Mouse (Mus musculus) MEL (cell line): ENCODE results near the gene Tmem114.

Experiments used
- CTCF ChIP-seq, 3 experiments: IDR thresholded peaks in 2 of 3; conservative IDR thresholded peaks in 1 of 3; 2 replicates each; pipeline ENCODE4 v1.5.1; 2011 to 2012; ENCODE audit warnings: low read length in 3 of 3, low read depth in 2 of 3, mild to moderate bottlenecking in 2 of 3, improper control_type of control experiment in 1 of 3, inconsistent platforms in 1 of 3, mixed read lengths in 1 of 3, moderate library complexity in 1 of 3; ENCODE audit not compliant: control insufficient read depth in 1 of 3, insufficient read depth in 1 of 3, poor library complexity in 1 of 3, severe bottlenecking in 1 of 3
- E2F4 ChIP-seq: IDR thresholded peaks from 2 replicates; pipeline ENCODE4 v1.6.1; 2011; ENCODE audit warnings: low read depth, low read length, improper control_type of control experiment, borderline replicate concordance
- GABPA ChIP-seq: IDR thresholded peaks from 2 replicates; pipeline ENCODE4 v1.6.1; 2012; ENCODE audit warnings: low read depth, mild to moderate bottlenecking, inconsistent platforms, low read length, improper control_type of control experiment, moderate library complexity
- JUND ChIP-seq: IDR thresholded peaks from 2 replicates; pipeline ENCODE4 v1.6.1; 2011; ENCODE audit warnings: low read depth, mild to moderate bottlenecking, improper control_type of control experiment, low read length
- MAFK ChIP-seq: IDR thresholded peaks from 2 replicates; pipeline ENCODE4 v1.6.1; 2011; ENCODE audit warnings: low read depth, mild to moderate bottlenecking, low read length, improper control_type of control experiment, borderline replicate concordance
- RCOR1 ChIP-seq: IDR thresholded peaks from 2 replicates; pipeline ENCODE4 v1.6.1; 2012; ENCODE audit warnings: low read depth, mild to moderate bottlenecking, inconsistent platforms, low read length, improper control_type of control experiment

- TF ChIP-seq CTCF (IDR thresholded peaks at IDR 0.05 in 2 of 3, conservative IDR thresholded peaks at IDR 0.05 in 1 of 3; ENCODE audit: control insufficient read depth in 1 of 3, insufficient read depth in 1 of 3, low read depth in 2 of 3, low read length in 3 of 3, poor library complexity in 1 of 3, severe bottlenecking in 1 of 3) (no peak), MAFK (no peak), E2F4 (no peak), GABPA (no peak), JUND (no peak), RCOR1 (no peak)
Measured at GRCm38 (mm10) chr16:8383396-8383795, 41.5 kb downstream of the Tmem114 start.
